Mouse (Mus musculus): ENCODE data around the gene Masp2.

Gene Masp2

GRCm38 (mm10) chr4:148602357-148603120, at the start of gene Masp2:
Gene Masp2 (plus strand): TSS chr4:148602554.
- no peak for DNase-seq (ENCODE audit: low spot score)

- no peak for DNase-seq (ENCODE audit: low spot score)
These were observed 44.6 kb upstream of the Masp2 start for GRCm38 (mm10) chr4:148557766-148558165.

DNA sequence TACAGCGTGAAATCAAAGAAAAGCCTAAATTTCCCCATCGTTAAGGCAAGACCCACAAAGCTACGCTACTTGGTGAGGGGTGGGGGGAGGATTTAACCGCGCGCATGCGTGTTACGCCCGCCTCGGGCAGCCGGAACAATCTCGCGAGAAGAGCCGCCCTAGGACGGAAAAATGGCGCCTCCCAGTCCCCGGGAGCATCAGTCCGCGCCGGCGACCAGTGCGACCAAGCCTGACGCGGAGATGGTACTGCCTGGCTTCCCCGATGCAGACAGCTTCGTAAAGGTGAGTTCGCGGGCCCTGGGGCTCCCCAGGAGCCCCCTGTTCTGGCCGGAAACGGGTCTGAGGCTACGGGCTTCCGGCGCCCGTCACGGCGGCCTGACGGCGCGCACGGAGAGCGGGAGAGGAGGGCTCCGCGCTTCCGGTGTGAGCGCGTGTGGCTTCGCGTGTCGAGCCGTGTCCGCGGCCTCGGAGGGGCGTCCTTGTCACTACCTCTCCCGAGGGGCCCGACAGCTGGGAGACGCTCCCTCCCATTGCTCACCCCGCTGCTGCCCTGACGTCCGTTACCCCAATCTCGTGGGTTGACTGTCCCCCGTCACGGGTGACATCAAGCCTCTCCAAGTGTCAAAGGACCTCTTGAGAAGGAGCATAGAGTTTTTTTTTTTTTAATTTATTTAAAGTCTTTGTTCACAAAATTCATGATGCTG, 43.9 kb upstream of the Masp2 start, which contains the start of gene Exosc10:
Exosc10 (plus strand) TSS at position 133 of the 704 bp plus-strand sequence.
- DNase-seq (ENCODE audit: low spot score), result peak; percentile 79

DNA sequence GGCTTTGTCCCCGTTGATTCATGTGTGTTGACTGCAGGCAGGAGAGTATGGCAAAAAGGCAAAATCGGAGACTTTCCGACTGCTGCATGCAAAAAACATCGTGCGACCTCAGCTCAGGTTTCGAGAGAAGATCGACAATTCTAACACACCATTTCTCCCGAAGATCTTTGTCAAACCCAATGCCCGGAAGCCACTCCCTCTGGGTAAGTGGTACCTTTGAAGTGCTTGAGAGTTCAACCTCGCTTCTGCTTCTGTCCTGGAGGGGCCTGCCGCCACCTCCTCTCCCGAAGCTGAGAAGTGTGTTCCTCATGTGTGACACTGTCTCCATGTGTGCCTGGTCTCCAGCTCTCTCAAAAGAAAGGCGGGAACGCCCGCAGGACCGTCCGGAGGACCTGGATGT, 39.7 kb upstream of the Masp2 start:
- no peak for DNase-seq (ENCODE audit: low spot score)

DNA sequence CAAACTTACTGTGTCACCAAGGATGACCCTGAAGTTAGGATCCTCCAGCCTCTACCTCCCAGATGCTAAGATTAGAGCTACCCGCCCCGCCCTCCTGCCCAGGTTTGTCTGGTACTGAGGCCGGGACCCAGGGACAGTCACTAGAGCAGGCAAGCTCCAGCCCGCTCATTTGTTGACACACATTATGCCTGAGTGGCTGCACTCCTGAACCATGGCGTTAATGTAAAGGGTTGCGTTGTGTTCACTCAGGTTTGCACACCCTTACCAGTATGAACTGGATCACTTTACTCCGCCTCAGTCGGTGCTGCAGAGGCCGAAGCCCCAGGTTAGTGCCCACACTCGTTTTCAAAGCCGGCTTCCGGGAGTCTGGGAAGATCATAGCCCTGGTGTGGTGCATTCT, 38.8 kb upstream of the Masp2 start:
- DNase-seq (ENCODE audit: low spot score), result no peak

DNA sequence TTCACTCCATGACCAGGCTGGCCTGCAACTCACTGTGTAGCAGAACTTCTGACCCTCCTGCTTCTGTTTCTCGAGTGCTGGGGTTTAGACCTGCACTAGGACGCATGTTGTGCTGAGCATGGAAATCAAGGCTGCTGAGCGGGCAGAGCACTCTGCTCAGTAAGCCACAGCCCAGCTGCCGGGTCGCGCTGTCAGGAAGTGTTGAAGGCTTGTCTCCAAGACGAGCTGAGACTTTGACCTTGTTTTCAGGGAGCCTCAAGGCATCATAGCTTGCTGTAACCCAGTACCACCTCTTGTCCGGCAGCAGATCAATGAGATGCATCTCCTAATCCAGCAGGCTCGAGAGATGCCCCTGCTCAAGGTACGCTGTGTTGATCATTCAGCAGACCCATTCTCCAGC, 32.2 kb upstream of the Masp2 start:
- DNase-seq (ENCODE audit: low spot score), result no peak

DNA sequence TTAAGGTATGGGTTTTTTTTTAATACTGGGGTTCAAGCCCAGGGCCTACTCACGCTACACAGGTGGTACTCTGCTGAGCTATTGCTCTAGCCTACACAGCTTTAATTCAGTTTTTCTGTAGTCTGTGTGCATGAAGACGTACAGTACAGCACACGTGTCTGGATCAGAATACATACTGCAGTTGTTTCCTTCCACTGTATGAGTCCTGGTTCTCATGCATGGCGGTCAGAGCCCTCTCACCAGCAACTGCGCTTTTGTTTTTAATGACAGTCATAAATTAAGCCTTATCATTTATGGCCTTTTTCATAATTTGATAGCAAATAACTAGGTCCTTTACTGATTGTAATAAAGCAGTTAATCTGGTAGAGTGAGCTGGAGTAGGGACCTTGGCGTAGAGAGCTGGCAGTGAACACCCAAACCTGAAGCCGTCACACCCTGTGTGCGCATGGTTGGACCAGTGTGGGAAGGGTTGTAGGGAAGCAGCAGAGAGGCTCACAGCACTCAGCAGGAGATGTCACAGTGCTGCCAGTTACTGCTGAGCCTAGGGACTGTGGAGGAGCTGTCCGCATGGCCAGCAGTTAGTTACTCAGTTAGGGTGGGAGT, 31.6 kb upstream of the Masp2 start:
- no peak for DNase-seq (ENCODE audit: low spot score)

DNA sequence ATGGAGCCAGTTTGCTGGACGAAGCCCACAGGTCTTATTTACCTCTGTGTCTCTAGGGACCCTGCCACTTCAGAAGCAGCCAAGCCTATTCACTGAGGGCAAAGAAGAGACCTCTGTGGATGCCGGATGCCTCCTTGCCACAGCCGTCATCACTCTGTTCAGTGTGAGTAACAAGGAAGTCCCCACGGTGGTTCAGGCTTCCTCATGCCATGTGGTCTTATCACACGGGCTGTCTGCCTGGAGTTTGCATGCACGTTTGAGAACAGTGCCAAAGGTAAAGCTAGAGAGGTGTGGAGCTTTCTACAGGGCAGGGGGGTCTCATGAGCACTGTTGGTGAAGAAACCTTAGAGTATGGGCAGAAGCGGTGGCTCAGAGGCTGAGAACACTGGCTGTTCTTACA, 29.1 kb upstream of the Masp2 start:
- DNase-seq (ENCODE audit: low spot score), result no peak

DNA sequence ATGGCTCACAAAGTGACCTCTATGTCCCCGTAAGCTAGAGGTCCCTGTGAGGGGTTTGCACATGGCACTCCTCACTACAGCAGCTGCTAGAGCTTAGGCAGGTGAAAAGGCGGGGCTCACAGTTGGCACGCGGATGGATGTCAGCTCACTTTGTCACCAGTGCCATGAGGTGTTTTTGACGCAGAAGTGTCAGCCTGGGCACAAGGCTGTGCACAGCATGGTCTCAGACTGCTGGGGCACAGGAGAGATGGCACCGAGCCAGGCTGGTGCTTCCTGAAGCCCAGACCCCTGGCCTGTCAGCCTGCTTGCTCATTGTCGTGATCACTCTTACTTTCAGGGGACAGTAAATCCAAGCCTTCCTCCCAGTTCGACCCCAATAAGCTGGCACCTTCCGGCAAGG, 21.6 kb upstream of the Masp2 start:
- DNase-seq (ENCODE audit: low spot score), result no peak

GRCm38 (mm10) chr4:148581422-148581821, 20.9 kb upstream of the Masp2 start:
- no peak for DNase-seq (ENCODE audit: low spot score)

- no peak for DNase-seq (ENCODE audit: low spot score)
These were observed 19.1 kb upstream of the Masp2 start for GRCm38 (mm10) chr4:148583257-148583656.

DNA sequence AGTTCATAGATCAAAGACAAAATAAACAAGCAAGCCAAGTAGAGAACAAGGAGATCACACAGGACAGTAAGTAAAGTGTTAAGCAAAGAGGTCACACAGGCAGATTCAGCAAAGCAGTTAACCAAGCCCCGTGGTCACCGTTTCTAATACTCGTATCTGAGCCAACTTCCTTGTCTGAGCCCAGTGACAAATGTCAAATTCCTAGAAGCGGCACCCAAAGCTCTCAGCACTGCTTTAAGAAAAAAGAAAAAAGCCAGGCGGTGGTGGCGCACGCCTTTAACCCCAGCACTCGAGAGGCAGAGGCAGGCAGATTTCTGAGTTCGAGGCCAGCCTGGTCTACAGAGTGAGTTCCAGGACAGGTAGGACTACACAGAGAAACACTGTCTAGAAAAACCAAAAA, 15.7 kb upstream of the Masp2 start:
- DNase-seq (ENCODE audit: low spot score), result no peak

DNA sequence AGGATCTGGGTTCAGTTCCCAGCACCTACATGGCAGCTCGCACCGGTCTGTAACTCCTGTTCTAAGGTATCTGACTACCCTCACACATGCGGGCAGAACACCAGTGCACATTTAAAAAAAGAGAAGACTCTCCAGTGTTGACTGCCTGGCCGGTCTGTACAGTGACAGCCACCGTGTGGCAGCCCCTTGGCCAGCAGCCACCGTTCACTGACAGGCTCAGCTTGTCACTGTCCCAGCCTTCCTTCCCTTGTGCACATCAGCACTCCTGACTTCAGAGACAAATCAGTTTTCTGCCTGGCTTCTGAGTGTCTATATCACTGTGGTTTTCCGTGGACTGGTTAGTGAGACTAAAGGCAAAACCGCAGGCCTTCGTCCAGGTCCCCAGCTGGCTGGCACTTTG, 13.6 kb upstream of the Masp2 start:
- no peak for DNase-seq (ENCODE audit: low spot score)

GRCm38 (mm10) chr4:148589565-148589964, 12.8 kb upstream of the Masp2 start:
- DNase-seq (ENCODE audit: low spot score), result no peak

DNA sequence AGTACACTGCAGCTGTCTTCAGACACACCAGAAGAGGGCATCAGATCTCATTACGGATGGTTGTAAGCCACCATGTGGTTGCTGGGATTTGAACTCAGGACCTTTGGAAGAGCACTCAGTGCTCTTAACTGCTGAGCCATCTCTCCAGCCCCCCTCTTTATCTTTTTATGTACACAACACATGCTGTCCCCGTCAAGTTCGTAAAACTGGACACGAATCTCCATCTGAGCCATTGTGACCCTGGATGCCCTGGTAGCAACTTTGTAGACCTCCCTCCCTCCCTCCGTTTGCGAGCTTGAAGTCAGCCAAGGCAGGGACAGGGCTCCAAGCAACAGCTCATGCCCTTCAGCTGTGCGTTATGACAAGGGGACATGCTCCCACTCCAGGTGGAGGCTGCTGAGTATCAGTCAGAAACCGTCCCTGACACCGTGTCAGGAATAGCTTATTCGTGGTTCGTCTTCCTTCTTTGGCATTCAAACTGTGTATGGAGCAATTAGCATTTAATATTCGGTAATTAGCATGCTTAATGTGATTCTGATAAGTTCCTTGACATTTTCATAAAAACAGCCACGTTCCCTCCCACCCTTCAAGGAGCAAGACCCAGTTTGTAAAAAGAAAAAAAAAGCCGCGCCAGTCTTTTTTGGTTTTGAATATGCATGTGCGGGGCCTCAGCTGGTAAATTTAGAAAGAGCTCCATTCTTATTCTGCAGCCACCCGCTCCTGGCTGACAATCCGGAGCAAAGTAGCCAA, 11.8 kb upstream of the Masp2 start:
- no peak for DNase-seq (ENCODE audit: low spot score)

GRCm38 (mm10) chr4:148591171-148591630, 11.2 kb upstream of the Masp2 start, which contains the start of gene Srm:
Gene Srm (plus strand): TSS chr4:148591503.
- DNase-seq (ENCODE audit: low spot score), result peak; percentile 93

DNA sequence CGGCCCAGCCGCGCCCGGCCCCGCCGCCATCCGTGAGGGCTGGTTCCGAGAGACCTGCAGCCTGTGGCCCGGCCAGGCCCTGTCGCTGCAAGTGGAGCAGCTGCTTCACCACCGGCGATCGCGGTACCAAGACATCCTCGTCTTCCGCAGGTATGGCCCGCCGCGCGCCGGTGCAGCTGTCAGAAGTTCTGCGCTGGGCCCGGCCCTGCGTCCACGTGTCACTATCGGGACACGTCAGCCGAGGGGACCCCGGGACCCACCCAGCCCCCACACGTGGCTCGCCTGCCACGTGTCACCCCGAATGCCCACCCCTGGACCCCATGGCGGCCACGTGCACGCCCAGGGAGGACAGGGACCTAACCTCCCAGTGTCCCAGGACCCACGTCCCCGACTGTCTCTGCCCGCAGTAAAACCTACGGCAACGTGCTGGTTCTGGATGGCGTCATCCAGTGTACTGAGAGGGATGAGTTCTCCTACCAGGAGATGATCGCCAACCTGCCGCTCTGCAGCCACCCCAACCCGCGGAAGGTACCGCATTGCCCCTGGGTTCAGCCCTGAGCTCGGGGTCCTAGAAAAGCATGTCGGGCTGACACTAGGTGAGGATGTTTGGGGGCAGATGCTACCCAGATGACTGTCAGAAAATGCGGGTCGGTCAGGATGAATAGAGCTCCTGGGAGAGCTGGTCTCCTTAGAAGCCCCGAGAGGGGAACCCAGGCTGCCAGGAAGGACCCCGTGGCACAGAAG, 10.5 kb upstream of the Masp2 start:
- no peak for DNase-seq (ENCODE audit: low spot score)

- no peak for DNase-seq (ENCODE audit: low spot score)
These were observed 8.4 kb upstream of the Masp2 start for GRCm38 (mm10) chr4:148593996-148594395.

GRCm38 (mm10) chr4:148595916-148596315, 6.4 kb upstream of the Masp2 start:
- no peak for DNase-seq (ENCODE audit: low spot score)

DNA sequence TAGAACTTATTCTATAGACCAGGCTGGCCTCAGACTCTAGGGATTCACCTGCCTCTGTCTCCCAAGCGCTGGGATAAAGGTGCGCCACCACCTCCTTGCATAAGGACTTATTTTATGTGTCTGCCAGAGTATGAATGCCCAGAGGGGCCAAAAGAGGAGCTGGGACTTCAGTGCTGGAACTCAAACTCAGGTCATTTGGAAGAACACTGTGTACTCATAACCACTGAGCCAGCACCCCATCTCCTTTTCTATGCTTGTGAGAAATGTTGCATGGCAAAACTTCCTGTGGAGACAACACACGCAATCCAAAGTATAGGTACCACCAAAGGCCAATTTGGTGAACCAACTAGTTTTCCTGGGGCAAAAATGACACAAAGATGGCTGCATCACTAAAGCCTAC, 5.6 kb upstream of the Masp2 start:
- DNase-seq (ENCODE audit: low spot score), result no peak

DNA sequence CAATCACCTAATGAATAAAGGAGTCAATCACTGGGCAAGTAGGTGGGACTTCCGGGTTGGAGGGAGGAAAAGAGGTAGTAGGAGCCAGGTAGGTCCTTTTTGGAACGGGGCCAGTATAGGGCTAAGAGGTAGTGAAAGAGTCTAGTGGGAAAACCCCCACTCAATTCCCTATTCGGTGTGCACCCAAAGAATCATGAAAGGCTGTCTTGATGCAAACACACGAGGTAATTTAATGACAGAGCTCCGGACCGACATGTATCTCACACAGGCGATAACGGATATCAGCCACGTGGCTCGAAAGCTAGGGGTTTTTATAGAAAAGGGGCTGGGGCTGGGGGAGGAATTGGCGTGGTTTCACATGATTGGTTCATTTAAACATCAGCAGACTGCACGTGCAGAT, 3.5 kb upstream of the Masp2 start:
- DNase-seq (ENCODE audit: low spot score), result no peak

- no peak for DNase-seq (ENCODE audit: low spot score)
These were observed 2.0 kb upstream of the Masp2 start for GRCm38 (mm10) chr4:148600316-148600715.

Data from ovary, postnatal 14 days (tissue).